Mouse (Mus musculus) heart, postnatal 4 days (tissue): ENCODE data around the gene Patj. TPM values are rescaled to one million over a fixed set of nuclear protein-coding genes. Genes with fewer than 3 reads are reported as not detected.
A peak's percentile ranks its signal among the peaks of the same experiment; 100 is the strongest.

Source experiments
- DNase-seq: peaks from one replicate; pipeline ENCODE4 v3.0.0; 2021
- microRNA-seq, 2 experiments: library from miRNA; unstranded; fragments of <30 nt; microRNA quantifications; one replicate each; pipeline ENCODE4 v1.2.0; 2021 to 2022
- total RNA-seq, 2 experiments: library from RNA; stranded (reverse); gene quantifications; 2 replicates each; pipeline ENCODE4 v1.2.3; 2021

Gene Patj
- total RNA-seq, 2 experiments from 2014 or later = 22.8 to 24.7 TPM

GRCm38 (mm10) chr4:98733660-98734059, 338.1 kb downstream of the Patj start:
- DNase-seq = no peak

- peak; percentile 23 for DNase-seq
These were observed 344.2 kb downstream of the Patj start for GRCm38 (mm10) chr4:98739753-98740152.

GRCm38 (mm10) chr4:98743209-98743905, 347.8 kb downstream of the Patj start:
- no peak for DNase-seq

GRCm38 (mm10) chr4:98743906-98744210, 348.3 kb downstream of the Patj start:
- DNase-seq = no peak

GRCm38 (mm10) chr4:98754456-98754855, 358.9 kb downstream of the Patj start:
- DNase-seq = no peak

- DNase-seq = no peak
These were observed 360.6 kb downstream of the Patj start for GRCm38 (mm10) chr4:98756141-98756540.

- DNase-seq = peak; percentile 32
These were observed 362.6 kb downstream of the Patj start for GRCm38 (mm10) chr4:98758012-98758821.

- no peak for DNase-seq
These were observed 363.4 kb downstream of the Patj start for GRCm38 (mm10) chr4:98758872-98759518.

GRCm38 (mm10) chr4:98767134-98768133, 371.8 kb downstream of the Patj start:
- DNase-seq = no peak

Small RNAs within 50 kb of the gene (microRNA-seq; reads per million reads assigned to microRNA genes)
- 0 reads per million in 2 experiments for gene Gm22625
- 0 reads per million in 2 experiments for gene Gm26154

Other genes with a start within 250 kb of the Patj start
- gene Tm2d1, start 12.5 kb upstream of the Patj start, total RNA-seq = 10 to 100 TPM; 44.4 to 44.6 TPM